In genomic region chr1:156997033-156997432, GRCm38 (mm10) we compare ENCODE assay signal across 9 mouse cellular contexts. TPM values are rescaled to one million over a fixed set of nuclear protein-coding genes. Genes with fewer than 3 reads are reported as not detected.
A peak's percentile ranks its signal among the peaks of the same experiment; 100 is the strongest.
DNase-seq lines count a peak whose midpoint lies in the region; ATAC-seq and TF ChIP-seq lines count a peak whose summit lies in the region.
"Had no signal": no experiment of that assay in that cellular context is flagged by ENCODE, and none has a peak within 500 bp of the region (broad histone marks: within the 10 kb centered on the region; RNA-seq: fewer than 3 reads in every experiment).

No protein-coding gene starts in this region.

- H3K4me2 ChIP-seq in heart, embryonic 11.5 days, result no peak overlapping the region
- no peak overlapping the region for H3K4me2 ChIP-seq in forebrain, embryonic 14.5 days (ENCODE audit: low read length)
- no peak overlapping the region for H3K4me2 ChIP-seq in intestine, embryonic 15.5 days (replicated peaks)

- no peaks in the 10 kb centered on the region for H3K4me1 ChIP-seq in heart, adult 2 months (ENCODE audit: control insufficient read depth, insufficient read depth, low read length)
- no peaks in the 10 kb centered on the region for H3K4me1 ChIP-seq in heart, embryonic 11.5 days (ENCODE audit: control insufficient read depth, insufficient read depth, low read length)
- H3K4me1 ChIP-seq in forebrain, embryonic 14.5 days (ENCODE audit: control insufficient read depth, insufficient read depth, low read length), result peaks cover 30% of the 10 kb centered on the region
- H3K4me1 ChIP-seq in intestine, embryonic 15.5 days (replicated peaks), result peaks cover 9% of the 10 kb centered on the region; the same call in 1 of the 2 replicates

- TF ChIP-seq POLR2A in heart, adult 2 months (IDR thresholded peaks at IDR 0.05; ENCODE audit: insufficient read depth, low read depth, low read length), result no peak

- TF ChIP-seq EP300 in heart, adult 2 months (IDR thresholded peaks at IDR 0.05; ENCODE audit: insufficient read depth, low read depth, low read length), result no peak

- 91% methylated on average over 10 of the region's 10 CpGs for WGBS in heart, adult 2 months
- 92% methylated on average over 10 of the region's 10 CpGs for WGBS in heart, embryonic 11.5 days (ENCODE audit: insufficient replicate concordance)
- 62% methylated on average over 10 of the region's 10 CpGs for WGBS in forebrain, embryonic 14.5 days
- WGBS in intestine, embryonic 15.5 days, result 72% methylated on average over 10 of the region's 10 CpGs

- H3K27ac ChIP-seq in heart, adult 2 months, result peak overlapping the region; percentile 20; the same call in 1 of the 2 replicates
- no peak overlapping the region for H3K27ac ChIP-seq in heart, embryonic 11.5 days (ENCODE audit: low read depth, low read length)
- H3K27ac ChIP-seq in forebrain, embryonic 14.5 days (ENCODE audit: low read depth, low read length), result peak overlapping the region; percentile 15; the same call in 1 of the 2 replicates
- H3K27ac ChIP-seq in intestine, embryonic 15.5 days, result no peak overlapping the region

- no peak for TF ChIP-seq CTCF in heart, adult 2 months (IDR thresholded peaks at IDR 0.05)

- intact Hi-C loops in heart, adult 2 months (cut with DNase I), result no loop called here
- intact Hi-C loops in left cerebral cortex, postnatal 25 days (cut with DNase I), result loop anchor here (5.0 kb wide), 2 partner anchors 60 to 75 kb away; partner anchors contain the start of gene Ralgps2

- no peak overlapping the region for H3K9ac ChIP-seq in heart, adult 2 months (ENCODE audit: low read depth, low read length)
- no peak overlapping the region for H3K9ac ChIP-seq in heart, embryonic 11.5 days (ENCODE audit: low read depth, low read length)
- H3K9ac ChIP-seq in forebrain, embryonic 14.5 days (ENCODE audit: low read length), result no peak overlapping the region
- no peak overlapping the region for H3K9ac ChIP-seq in intestine, embryonic 15.5 days

- H3K36me3 ChIP-seq in heart, adult 2 months (ENCODE audit: control insufficient read depth, insufficient read depth, low read length), result no peaks in the 10 kb centered on the region
- H3K36me3 ChIP-seq in heart, embryonic 11.5 days (ENCODE audit: control insufficient read depth, insufficient read depth, low read length), result no peaks in the 10 kb centered on the region
- no peaks in the 10 kb centered on the region for H3K36me3 ChIP-seq in forebrain, embryonic 14.5 days (ENCODE audit: control insufficient read depth, insufficient read depth, low read length)
- H3K36me3 ChIP-seq in intestine, embryonic 15.5 days, result no peaks in the 10 kb centered on the region

- no peak for ATAC-seq in heart, embryonic 11.5 days (replicated peaks; ENCODE audit: insufficient number of reproducible peaks, low FRiP score, low TSS enrichment)
- peak; percentile 73 for ATAC-seq in forebrain, embryonic 14.5 days
- ATAC-seq in intestine, embryonic 15.5 days, result no peak

- H3K4me3 ChIP-seq in heart, adult 2 months, result no peak overlapping the region
- H3K4me3 ChIP-seq in heart, embryonic 11.5 days (ENCODE audit: low read depth, low read length), result no peak overlapping the region
- H3K4me3 ChIP-seq in forebrain, embryonic 14.5 days (ENCODE audit: low read depth, low read length), result no peak overlapping the region
- no peak overlapping the region for H3K4me3 ChIP-seq in intestine, embryonic 15.5 days (replicated peaks)
- H3K4me3 ChIP-seq: erythroblast, embryonic 14.5 days had no signal

- no peaks in the 10 kb centered on the region for H3K27me3 ChIP-seq in heart, adult 2 months (ENCODE audit: control insufficient read depth, insufficient read depth, low read length)
- H3K27me3 ChIP-seq in heart, embryonic 11.5 days (ENCODE audit: control insufficient read depth, insufficient read depth, low read length), result no peaks in the 10 kb centered on the region
- H3K27me3 ChIP-seq in forebrain, embryonic 14.5 days (replicated peaks; ENCODE audit: control insufficient read depth, insufficient read depth, low read length), result no peaks in the 10 kb centered on the region
- no peaks in the 10 kb centered on the region for H3K27me3 ChIP-seq in intestine, embryonic 15.5 days (replicated peaks)

- H3K9me3 ChIP-seq in heart, embryonic 11.5 days (replicated peaks; ENCODE audit: control insufficient read depth, low read length), result no peaks in the 10 kb centered on the region
- no peaks in the 10 kb centered on the region for H3K9me3 ChIP-seq in forebrain, embryonic 14.5 days (replicated peaks; ENCODE audit: control insufficient read depth, low read length)
- H3K9me3 ChIP-seq in intestine, embryonic 15.5 days, result no peaks in the 10 kb centered on the region

- H3K79me2 ChIP-seq in heart, adult 2 months (replicated peaks; ENCODE audit: control insufficient read depth, insufficient read depth, low read length), result no peaks in the 10 kb centered on the region

- DNase-seq in heart, adult 2 months, result no peak
- peak; percentile 88 for DNase-seq in forebrain, embryonic 14.5 days (ENCODE audit: low spot score)
- DNase-seq in left cerebral cortex, postnatal 25 days (ENCODE audit: low spot score in 2 of 2), result peak; percentile 65 to 84
- peak; percentile 72 to 86 for DNase-seq in right cerebral cortex, postnatal 10 days (ENCODE audit: low spot score in 2 of 2)
- no peak for DNase-seq in adrenal gland, adult 8-10 months
- DNase-seq in ovary, postnatal 36 days (ENCODE audit: low spot score), result no peak

RNA-seq across cellular contexts. Expression of gene Ralgps2, which starts 57.6 kb away (rescaled TPM):
- 1 to 10 TPM; 8.1 TPM for total RNA-seq in heart, adult 2 months (2021)
- polyA plus RNA-seq in heart, adult 2 months (2012; rRNA removed), result 3.5 and 4.9 TPM in 2 replicates
- 42.6 and 44.1 TPM in 2 replicates for polyA plus RNA-seq in heart, embryonic 11.5 days (2014; fragmentation: Nextera tagmentation; extraction: Ambion mirVana)
- 93.0 and 112 TPM in 2 replicates for polyA plus RNA-seq in forebrain, embryonic 14.5 days (2014; fragmentation: Nextera tagmentation; extraction: Ambion mirVana)
- total RNA-seq in left cerebral cortex, postnatal 25 days (2021), result 10 to 100 TPM; 38.4 to 46.2 TPM
- 10 to 100 TPM; 23.3 to 31.0 (median 29.4) TPM for total RNA-seq in adrenal gland, adult 8-10 months (2022)
- 36.5 and 41.3 TPM in 2 replicates for polyA plus RNA-seq in intestine, embryonic 15.5 days (2015; fragmentation: Nextera tagmentation; extraction: Ambion mirVana)

Comparison
In these comparisons a context has a peak if more than half of its experiments do, and no peak if none do; other contexts are left out.
1. H3K27ac ChIP-seq: peak in heart, adult 2 months (single experiment) and forebrain, embryonic 14.5 days (single experiment); none in heart, embryonic 11.5 days (single experiment) and intestine, embryonic 15.5 days (single experiment).
2. DNase-seq: peak in forebrain, embryonic 14.5 days (single experiment), left cerebral cortex, postnatal 25 days (2 of 2) and right cerebral cortex, postnatal 10 days (2 of 2); none in heart, adult 2 months (0 of 2), adrenal gland, adult 8-10 months (single experiment) and ovary, postnatal 36 days (single experiment).